ENCODE assay signal across 13 mouse cellular contexts in genomic region chr2:32662291-32662690, GRCm38 (mm10). TPM values are rescaled to one million over a fixed set of nuclear protein-coding genes. Genes with fewer than 3 reads are reported as not detected.
DNase-seq lines count a peak whose midpoint lies in the region; ATAC-seq and TF ChIP-seq lines count a peak whose summit lies in the region.
"Had no signal": no experiment of that assay in that cellular context is flagged by ENCODE, and none has a peak within 500 bp of the region (broad histone marks: within the 10 kb centered on the region; RNA-seq: fewer than 3 reads in every experiment).

No protein-coding gene starts in this region.

- peak overlapping the region; percentile 71 for H3K27ac ChIP-seq in heart, embryonic 15.5 days
- H3K27ac ChIP-seq in lung, postnatal 0 days (ENCODE audit: low read length) = peak overlapping the region; percentile 54; the same call in 1 of the 2 replicates
- 0 out of 2 replicates have a peak overlapping the region, but pooled peaks have one; percentile 20 for H3K27ac ChIP-seq in embryonic facial prominence, embryonic 11.5 days (replicated peaks; ENCODE audit: low read depth, low read length)
- H3K27ac ChIP-seq in liver, embryonic 12.5 days = peak overlapping the region; percentile 47
- H3K27ac ChIP-seq: forebrain, embryonic 15.5 days; left cerebral cortex, adult 2 months had no signal

- no peak for TF ChIP-seq EP300 in lung, postnatal 0 days (IDR thresholded peaks at IDR 0.05)

- TF ChIP-seq POLR2A in lung, adult 2 months (IDR thresholded peaks at IDR 0.05; ENCODE audit: borderline replicate concordance, extremely low read depth, low read depth, low read length) = no peak

- peak overlapping the region; percentile 19; the same call in 1 of the 2 replicates for H3K9ac ChIP-seq in heart, embryonic 15.5 days
- H3K9ac ChIP-seq in lung, postnatal 0 days (replicated peaks; ENCODE audit: low read depth) = no peak overlapping the region
- no peak overlapping the region for H3K9ac ChIP-seq in embryonic facial prominence, embryonic 11.5 days (replicated peaks; ENCODE audit: low read length)
- H3K9ac ChIP-seq in liver, embryonic 12.5 days = no peak overlapping the region
- H3K9ac ChIP-seq: forebrain, embryonic 15.5 days had no signal

- H3K27me3 ChIP-seq in heart, embryonic 15.5 days = no peaks in the 10 kb centered on the region
- no peaks in the 10 kb centered on the region for H3K27me3 ChIP-seq in lung, postnatal 0 days (replicated peaks; ENCODE audit: insufficient read depth, low read length)
- no peaks in the 10 kb centered on the region for H3K27me3 ChIP-seq in embryonic facial prominence, embryonic 11.5 days (ENCODE audit: control insufficient read depth, insufficient read depth, low read length)
- no peaks in the 10 kb centered on the region for H3K27me3 ChIP-seq in liver, embryonic 12.5 days (replicated peaks)
- H3K27me3 ChIP-seq: forebrain, embryonic 15.5 days had no signal

- TF ChIP-seq CTCF in lung, postnatal 0 days (IDR thresholded peaks at IDR 0.05) = no peak
- no peak for TF ChIP-seq CTCF in lung, adult 2 months (IDR thresholded peaks at IDR 0.05; ENCODE audit: insufficient read depth, low read length)

- DNase-seq in heart, adult 9 months (ENCODE audit: low spot score in 2 of 2) = no peak
- DNase-seq in lung, postnatal 0 days (ENCODE audit: low spot score) = no peak
- DNase-seq in lung, adult 2 months = no peak
- DNase-seq in embryonic facial prominence, embryonic 11.5 days (ENCODE audit: low spot score) = no peak
- no peak for DNase-seq in adrenal gland, adult 2 months
- DNase-seq in T-cell, adult 2 months (ENCODE audit: low spot score) = no peak
- DNase-seq: lung, postnatal 36 days; retina, postnatal 1 day had no signal

- H3K36me3 ChIP-seq in heart, embryonic 15.5 days = peaks cover 8% of the 10 kb centered on the region; the same call in 1 of the 2 replicates
- H3K36me3 ChIP-seq in lung, postnatal 0 days (ENCODE audit: insufficient read depth, low read length) = 0 out of 2 replicates have a peak, but pooled peaks cover 5% of the 10 kb centered on the region
- no peaks in the 10 kb centered on the region for H3K36me3 ChIP-seq in embryonic facial prominence, embryonic 11.5 days (replicated peaks; ENCODE audit: control insufficient read depth, insufficient read depth, low read depth, low read length)
- H3K36me3 ChIP-seq in liver, embryonic 12.5 days = peaks cover 10% of the 10 kb centered on the region; the same call in 1 of the 2 replicates
- H3K36me3 ChIP-seq: forebrain, embryonic 15.5 days had no signal

- no peak overlapping the region for H3K4me2 ChIP-seq in heart, embryonic 15.5 days
- H3K4me2 ChIP-seq in lung, postnatal 0 days (replicated peaks; ENCODE audit: low read depth, low read length) = no peak overlapping the region
- no peak overlapping the region for H3K4me2 ChIP-seq in embryonic facial prominence, embryonic 11.5 days (ENCODE audit: low read depth, low read length)
- no peak overlapping the region for H3K4me2 ChIP-seq in liver, embryonic 12.5 days
- H3K4me2 ChIP-seq: forebrain, embryonic 15.5 days had no signal

- WGBS in heart, embryonic 15.5 days = 41% methylated on average over 5 of the region's 5 CpGs
- WGBS in lung, postnatal 0 days = 55% methylated on average over 5 of the region's 5 CpGs
- 49% methylated on average over 5 of the region's 5 CpGs for WGBS in lung, adult 2 months
- 63% methylated on average over 5 of the region's 5 CpGs for WGBS in embryonic facial prominence, embryonic 11.5 days
- 60% methylated on average over 5 of the region's 5 CpGs for WGBS in liver, embryonic 12.5 days (ENCODE audit: insufficient replicate concordance)

- H3K4me3 ChIP-seq in heart, embryonic 15.5 days = no peak overlapping the region
- H3K4me3 ChIP-seq in lung, postnatal 0 days (ENCODE audit: low read depth, low read length) = no peak overlapping the region
- H3K4me3 ChIP-seq in lung, adult 2 months (replicated peaks; ENCODE audit: extremely low read depth, low read depth, low read length) = no peak overlapping the region
- no peak overlapping the region for H3K4me3 ChIP-seq in embryonic facial prominence, embryonic 11.5 days (ENCODE audit: low read depth, low read length)
- no peak overlapping the region for H3K4me3 ChIP-seq in liver, embryonic 12.5 days
- H3K4me3 ChIP-seq: forebrain, embryonic 15.5 days; left cerebral cortex, adult 2 months had no signal

- H3K4me1 ChIP-seq in heart, embryonic 15.5 days (replicated peaks) = peaks cover 36% of the 10 kb centered on the region
- H3K4me1 ChIP-seq in lung, postnatal 0 days (ENCODE audit: insufficient read depth, low read depth, low read length) = no peaks in the 10 kb centered on the region
- H3K4me1 ChIP-seq in lung, adult 2 months (ENCODE audit: control insufficient read depth, insufficient read depth, low read length) = peaks cover 24% of the 10 kb centered on the region
- no peaks in the 10 kb centered on the region for H3K4me1 ChIP-seq in embryonic facial prominence, embryonic 11.5 days (ENCODE audit: control insufficient read depth, insufficient read depth, low read length)
- H3K4me1 ChIP-seq in liver, embryonic 12.5 days = peaks cover 63% of the 10 kb centered on the region
- H3K4me1 ChIP-seq: forebrain, embryonic 15.5 days had no signal

- H3K9me3 ChIP-seq in heart, embryonic 15.5 days (replicated peaks) = no peaks in the 10 kb centered on the region
- no peaks in the 10 kb centered on the region for H3K9me3 ChIP-seq in lung, postnatal 0 days (ENCODE audit: low read length)
- H3K9me3 ChIP-seq in embryonic facial prominence, embryonic 11.5 days (replicated peaks; ENCODE audit: control insufficient read depth, low read length) = no peaks in the 10 kb centered on the region
- H3K9me3 ChIP-seq in liver, embryonic 12.5 days (replicated peaks) = no peaks in the 10 kb centered on the region
- H3K9me3 ChIP-seq: forebrain, embryonic 15.5 days had no signal

- no peak for ATAC-seq in heart, embryonic 15.5 days (replicated peaks; ENCODE audit: insufficient number of reproducible peaks, insufficient read depth, low FRiP score, low read depth)
- ATAC-seq in lung, postnatal 0 days = no peak
- ATAC-seq in embryonic facial prominence, embryonic 11.5 days (replicated peaks; ENCODE audit: insufficient number of reproducible peaks, low FRiP score, low TSS enrichment, low read depth) = no peak
- no peak for ATAC-seq in liver, embryonic 12.5 days
- ATAC-seq: CD4-positive, CD25-positive, alpha-beta regulatory T cell, adult 4 months; forebrain, embryonic 15.5 days had no signal

RNA-seq across cellular contexts. Expression of gene Eng, which starts 15.9 kb away (rescaled TPM):
- polyA plus RNA-seq in heart, embryonic 15.5 days (2015; fragmentation: Nextera tagmentation; extraction: Ambion mirVana) = 144 and 163 TPM in 2 replicates
- 118 and 130 TPM in 2 replicates for polyA plus RNA-seq in lung, postnatal 0 days (2015; fragmentation: Nextera tagmentation; extraction: Ambion mirVana)
- polyA plus RNA-seq in lung, adult 2 months (2012; rRNA removed) = 713 and 858 TPM in 2 replicates
- polyA plus RNA-seq in embryonic facial prominence, embryonic 11.5 days (2014; fragmentation: Nextera tagmentation; extraction: Ambion mirVana) = 19.2 and 22.6 TPM in 2 replicates
- 32.4 and 35.4 TPM in 2 replicates for polyA plus RNA-seq in liver, embryonic 12.5 days (2016; fragmentation: Nextera tagmentation; extraction: Ambion mirVana)
- 100 to 1,000 TPM; 100 to 128 TPM for total RNA-seq in adrenal gland, adult 2 months (2021)
- polyA plus RNA-seq in adrenal gland, adult 2 months (2012; rRNA removed) = 266 and 281 TPM in 2 replicates
- polyA plus RNA-seq: CD4-positive, CD25-positive, alpha-beta regulatory T cell, adult 4 months had no signal

RNA-seq across cellular contexts. Expression of gene Ak1, which starts 40.7 kb away (rescaled TPM):
- 360 and 390 TPM in 2 replicates for polyA plus RNA-seq in heart, embryonic 15.5 days (2015; fragmentation: Nextera tagmentation; extraction: Ambion mirVana)
- polyA plus RNA-seq in lung, postnatal 0 days (2015; fragmentation: Nextera tagmentation; extraction: Ambion mirVana) = 31.7 and 36.3 TPM in 2 replicates
- 27.6 and 65.9 TPM in 2 replicates for polyA plus RNA-seq in lung, adult 2 months (2012; rRNA removed)
- polyA plus RNA-seq in embryonic facial prominence, embryonic 11.5 days (2014; fragmentation: Nextera tagmentation; extraction: Ambion mirVana) = 13.7 and 16.6 TPM in 2 replicates
- polyA plus RNA-seq in liver, embryonic 12.5 days (2016; fragmentation: Nextera tagmentation; extraction: Ambion mirVana) = 2.6 TPM in 2 replicates
- total RNA-seq in adrenal gland, adult 2 months (2021) = 10 to 100 TPM; 40.6 to 59.0 TPM
- polyA plus RNA-seq in adrenal gland, adult 2 months (2012; rRNA removed) = 66.6 and 67.7 TPM in 2 replicates
- polyA plus RNA-seq: CD4-positive, CD25-positive, alpha-beta regulatory T cell, adult 4 months had no signal

RNA-seq across cellular contexts. Expression of gene Fpgs, which starts 41.7 kb away (rescaled TPM):
- polyA plus RNA-seq in heart, embryonic 15.5 days (2015; fragmentation: Nextera tagmentation; extraction: Ambion mirVana) = 13.8 and 19.7 TPM in 2 replicates
- 12.6 and 15.6 TPM in 2 replicates for polyA plus RNA-seq in lung, postnatal 0 days (2015; fragmentation: Nextera tagmentation; extraction: Ambion mirVana)
- 42.1 and 42.3 TPM in 2 replicates for polyA plus RNA-seq in lung, adult 2 months (2012; rRNA removed)
- 15.6 and 16.3 TPM in 2 replicates for polyA plus RNA-seq in embryonic facial prominence, embryonic 11.5 days (2014; fragmentation: Nextera tagmentation; extraction: Ambion mirVana)
- polyA plus RNA-seq in liver, embryonic 12.5 days (2016; fragmentation: Nextera tagmentation; extraction: Ambion mirVana) = 32.8 and 35.8 TPM in 2 replicates
- 10 to 100 TPM in 1 of 2 experiments, 1 to 10 TPM in 1; 7.5 to 13.9 TPM for total RNA-seq in adrenal gland, adult 2 months (2021)
- polyA plus RNA-seq in adrenal gland, adult 2 months (2012; rRNA removed) = 45.7 and 48.2 TPM in 2 replicates

RNA-seq across cellular contexts. Expression of gene Cdk9, which starts 50.6 kb away (rescaled TPM):
- 45.5 and 66.6 TPM in 2 replicates for polyA plus RNA-seq in heart, embryonic 15.5 days (2015; fragmentation: Nextera tagmentation; extraction: Ambion mirVana)
- 62.8 and 68.7 TPM in 2 replicates for polyA plus RNA-seq in lung, postnatal 0 days (2015; fragmentation: Nextera tagmentation; extraction: Ambion mirVana)
- 103 and 137 TPM in 2 replicates for polyA plus RNA-seq in lung, adult 2 months (2012; rRNA removed)
- polyA plus RNA-seq in embryonic facial prominence, embryonic 11.5 days (2014; fragmentation: Nextera tagmentation; extraction: Ambion mirVana) = 79.2 and 89.8 TPM in 2 replicates
- polyA plus RNA-seq in liver, embryonic 12.5 days (2016; fragmentation: Nextera tagmentation; extraction: Ambion mirVana) = 85.3 and 86.1 TPM in 2 replicates
- total RNA-seq in adrenal gland, adult 2 months (2021) = 10 to 100 TPM; 69.7 to 74.7 TPM
- polyA plus RNA-seq in adrenal gland, adult 2 months (2012; rRNA removed) = 131 and 132 TPM in 2 replicates

RNA-seq across cellular contexts. Expression of gene Sh2d3c, which starts 58.6 kb away (rescaled TPM):
- polyA plus RNA-seq in heart, embryonic 15.5 days (2015; fragmentation: Nextera tagmentation; extraction: Ambion mirVana) = 25.7 and 33.4 TPM in 2 replicates
- 51.8 and 53.5 TPM in 2 replicates for polyA plus RNA-seq in lung, postnatal 0 days (2015; fragmentation: Nextera tagmentation; extraction: Ambion mirVana)
- polyA plus RNA-seq in lung, adult 2 months (2012; rRNA removed) = 167 and 260 TPM in 2 replicates
- polyA plus RNA-seq in embryonic facial prominence, embryonic 11.5 days (2014; fragmentation: Nextera tagmentation; extraction: Ambion mirVana) = 21.1 and 22.2 TPM in 2 replicates
- 9.7 and 10.1 TPM in 2 replicates for polyA plus RNA-seq in liver, embryonic 12.5 days (2016; fragmentation: Nextera tagmentation; extraction: Ambion mirVana)
- 10 to 100 TPM; 11.3 to 19.1 TPM for total RNA-seq in adrenal gland, adult 2 months (2021)
- 47.0 and 50.8 TPM in 2 replicates for polyA plus RNA-seq in adrenal gland, adult 2 months (2012; rRNA removed)

Comparison
In these comparisons a context has a peak if more than half of its experiments do, and no peak if none do; other contexts are left out.
1. H3K27ac ChIP-seq: peak in every context shown above with its lines; median percentile 71 in heart, embryonic 15.5 days; 54 in lung, postnatal 0 days; 47 in liver, embryonic 12.5 days; 20 in embryonic facial prominence, embryonic 11.5 days.